Comparison of ENCODE assay signal across 9 mouse cellular contexts in the genomic region with DNA sequence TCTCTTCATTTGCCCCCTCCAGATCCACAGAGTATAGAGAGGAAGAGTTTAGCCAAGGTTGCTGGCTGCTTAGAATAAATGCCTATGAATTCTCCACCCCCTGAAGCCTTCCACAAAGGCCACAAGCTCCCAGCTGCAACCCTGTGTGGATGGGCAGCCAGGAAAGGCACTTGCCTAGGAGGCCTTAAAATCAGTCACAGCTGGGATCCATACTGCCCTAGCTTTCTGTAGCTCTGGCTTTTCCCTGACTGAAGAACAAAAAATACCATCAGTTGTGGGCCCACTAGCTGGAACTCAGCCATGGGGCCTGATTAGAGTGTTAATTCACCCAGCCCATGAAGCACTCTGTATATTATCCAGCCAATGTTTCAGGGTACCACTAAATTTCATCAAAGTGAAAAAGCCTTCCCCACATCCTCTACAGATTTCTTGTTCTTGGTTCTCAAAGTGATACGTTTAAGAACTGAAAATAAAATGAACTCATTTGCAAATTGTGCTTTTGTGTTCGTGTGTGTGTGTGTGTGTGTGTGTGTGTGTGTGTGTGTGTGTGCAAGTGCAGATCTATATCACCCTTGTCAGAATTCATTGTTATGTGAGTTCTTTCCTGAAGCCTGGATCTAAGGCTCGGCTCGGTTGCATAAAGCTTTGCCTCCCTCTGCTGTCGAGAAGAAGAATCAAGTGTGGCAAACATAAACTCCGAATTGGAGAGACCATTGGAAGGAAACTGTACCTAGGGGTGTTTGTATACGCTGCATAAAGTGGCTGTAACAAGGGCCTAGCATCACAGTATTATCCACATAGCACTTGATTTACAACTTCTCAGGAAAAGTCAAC.
DNase-seq lines count a peak whose midpoint lies in the region; ATAC-seq and TF ChIP-seq lines count a peak whose summit lies in the region.
"Had no signal": no experiment of that assay in that cellular context is flagged by ENCODE, and none has a peak within 500 bp of the region (broad histone marks: within the 10 kb centered on the region; RNA-seq: fewer than 3 reads in every experiment).

No protein-coding gene starts in this region.

- H3K4me3 ChIP-seq in liver, postnatal 0 days (ENCODE audit: low read depth, low read length), result no peak overlapping the region
- H3K4me3 ChIP-seq in hindbrain, embryonic 11.5 days (ENCODE audit: low read depth, low read length), result no peak overlapping the region
- H3K4me3 ChIP-seq in limb, embryonic 13.5 days, result no peak overlapping the region
- H3K4me3 ChIP-seq: liver, embryonic 13.5 days had no signal

- no peaks in the 10 kb centered on the region for H3K9me3 ChIP-seq in liver, postnatal 0 days (ENCODE audit: low read length)
- H3K9me3 ChIP-seq in hindbrain, embryonic 11.5 days (ENCODE audit: control insufficient read depth, low read length), result no peaks in the 10 kb centered on the region
- no peaks in the 10 kb centered on the region for H3K9me3 ChIP-seq in limb, embryonic 13.5 days
- H3K9me3 ChIP-seq: liver, embryonic 13.5 days had no signal

- no peak overlapping the region for H3K9ac ChIP-seq in liver, postnatal 0 days (replicated peaks)
- H3K9ac ChIP-seq in hindbrain, embryonic 11.5 days (ENCODE audit: low read depth, low read length), result no peak overlapping the region
- H3K9ac ChIP-seq in limb, embryonic 13.5 days, result no peak overlapping the region
- H3K9ac ChIP-seq: liver, embryonic 13.5 days had no signal

- no peak overlapping the region for H3K4me2 ChIP-seq in liver, postnatal 0 days (ENCODE audit: low read depth, low read length)
- no peak overlapping the region for H3K4me2 ChIP-seq in hindbrain, embryonic 11.5 days (replicated peaks; ENCODE audit: low read depth, low read length)
- H3K4me2 ChIP-seq in limb, embryonic 13.5 days (replicated peaks), result no peak overlapping the region
- H3K4me2 ChIP-seq: liver, embryonic 13.5 days had no signal

- TF ChIP-seq EP300 in liver, postnatal 0 days (IDR thresholded peaks at IDR 0.05; ENCODE audit: low read depth), result no peak

- TF ChIP-seq CTCF in liver, postnatal 0 days (IDR thresholded peaks at IDR 0.05; ENCODE audit: low read depth), result peak; percentile 66

- no peak for DNase-seq in liver, postnatal 0 days
- no peak for DNase-seq in liver
- peak; percentile 67 for DNase-seq in embryo, embryonic 10 days (ENCODE audit: low spot score)
- DNase-seq in hindbrain, embryonic 11.5 days (ENCODE audit: low spot score), result peak; percentile 43
- DNase-seq in retina, postnatal 7 days (ENCODE audit: low read depth, low spot score), result peak; percentile 27
- no peak for DNase-seq in spleen, postnatal 14 days (ENCODE audit: low spot score in 2 of 2)
- DNase-seq: liver, embryonic 13.5 days had no signal

- H3K4me1 ChIP-seq in liver, postnatal 0 days (ENCODE audit: insufficient read depth), result no peaks in the 10 kb centered on the region
- H3K4me1 ChIP-seq in hindbrain, embryonic 11.5 days (replicated peaks; ENCODE audit: control insufficient read depth, insufficient read depth, low read length), result no peaks in the 10 kb centered on the region
- H3K4me1 ChIP-seq in limb, embryonic 13.5 days, result peaks cover 16% of the 10 kb centered on the region
- H3K4me1 ChIP-seq: liver, embryonic 13.5 days had no signal

- WGBS in liver, postnatal 0 days (ENCODE audit: insufficient replicate concordance), result 24% methylated on average over 7 of the region's 7 CpGs
- WGBS in hindbrain, embryonic 11.5 days, result 34% methylated on average over 7 of the region's 7 CpGs
- 22% methylated on average over 7 of the region's 7 CpGs for WGBS in limb, embryonic 13.5 days

- no peak for ATAC-seq in liver, postnatal 0 days
- ATAC-seq in hindbrain, embryonic 11.5 days (ENCODE audit: low FRiP score), result peak; percentile 59; the same call in 1 of the 2 replicates
- peak; percentile 60; the same call in 1 of the 2 replicates for ATAC-seq in limb, embryonic 13.5 days (ENCODE audit: low FRiP score, low read depth)
- no peak for ATAC-seq in monocyte, adult 5-6 weeks (replicated peaks; ENCODE audit: insufficient number of reproducible peaks, low FRiP score, low TSS enrichment, poor library complexity, severe bottlenecking)

- no peaks in the 10 kb centered on the region for H3K36me3 ChIP-seq in liver, postnatal 0 days (replicated peaks; ENCODE audit: insufficient read depth, low read length)
- no peaks in the 10 kb centered on the region for H3K36me3 ChIP-seq in hindbrain, embryonic 11.5 days (ENCODE audit: control insufficient read depth, insufficient read depth, low read length)
- H3K36me3 ChIP-seq in limb, embryonic 13.5 days, result no peaks in the 10 kb centered on the region
- H3K36me3 ChIP-seq: liver, embryonic 13.5 days had no signal

- no peak overlapping the region for H3K27ac ChIP-seq in liver, postnatal 0 days (ENCODE audit: low read depth)
- no peak overlapping the region for H3K27ac ChIP-seq in hindbrain, embryonic 11.5 days (ENCODE audit: low read depth, low read length)
- no peak overlapping the region for H3K27ac ChIP-seq in limb, embryonic 13.5 days
- H3K27ac ChIP-seq: liver, embryonic 13.5 days had no signal

- no peaks in the 10 kb centered on the region for H3K27me3 ChIP-seq in liver, postnatal 0 days (ENCODE audit: insufficient read depth, low read length)
- H3K27me3 ChIP-seq in hindbrain, embryonic 11.5 days (ENCODE audit: control insufficient read depth, insufficient read depth, low read length), result no peaks in the 10 kb centered on the region
- H3K27me3 ChIP-seq in limb, embryonic 13.5 days, result peaks cover 15% of the 10 kb centered on the region
- H3K27me3 ChIP-seq: liver, embryonic 13.5 days had no signal

Comparison
In these comparisons a context has a peak if more than half of its experiments do, and no peak if none do; other contexts are left out.
1. ATAC-seq: peak in hindbrain, embryonic 11.5 days (single experiment) and limb, embryonic 13.5 days (single experiment); none in liver, postnatal 0 days (single experiment) and monocyte, adult 5-6 weeks (single experiment).
2. DNase-seq: peak in embryo, embryonic 10 days (single experiment), hindbrain, embryonic 11.5 days (single experiment) and retina, postnatal 7 days (single experiment); none in liver, postnatal 0 days (single experiment), liver (single experiment) and spleen, postnatal 14 days (0 of 2).